Mouse (Mus musculus) monocyte, adult 5-6 weeks (primary cell): ENCODE results near the gene Hoxd9. TPM values are rescaled to one million over a fixed set of nuclear protein-coding genes. Genes with fewer than 3 reads are reported as not detected.
A peak's percentile ranks its signal among the peaks of the same experiment; 100 is the strongest.

Experiments used
- ATAC-seq: fragments of 153-309, 156-312 bp; replicated peaks from 2 replicates; pipeline ENCODE4 v1.8.0; 2017; ENCODE audit warnings: mild to moderate bottlenecking; ENCODE audit not compliant: low TSS enrichment, insufficient number of reproducible peaks, severe bottlenecking, poor library complexity, low FRiP score
- total RNA-seq: library from RNA; stranded (forward); fragments of 200-1000, 200-491, 200-594 nt; gene quantifications from 3 replicates; pipeline ENCODE4 v1.2.3, GENCODE M21; 2017

Gene Hoxd9
- total RNA-seq, 1 experiment from 2014 or later = not detected

DNA sequence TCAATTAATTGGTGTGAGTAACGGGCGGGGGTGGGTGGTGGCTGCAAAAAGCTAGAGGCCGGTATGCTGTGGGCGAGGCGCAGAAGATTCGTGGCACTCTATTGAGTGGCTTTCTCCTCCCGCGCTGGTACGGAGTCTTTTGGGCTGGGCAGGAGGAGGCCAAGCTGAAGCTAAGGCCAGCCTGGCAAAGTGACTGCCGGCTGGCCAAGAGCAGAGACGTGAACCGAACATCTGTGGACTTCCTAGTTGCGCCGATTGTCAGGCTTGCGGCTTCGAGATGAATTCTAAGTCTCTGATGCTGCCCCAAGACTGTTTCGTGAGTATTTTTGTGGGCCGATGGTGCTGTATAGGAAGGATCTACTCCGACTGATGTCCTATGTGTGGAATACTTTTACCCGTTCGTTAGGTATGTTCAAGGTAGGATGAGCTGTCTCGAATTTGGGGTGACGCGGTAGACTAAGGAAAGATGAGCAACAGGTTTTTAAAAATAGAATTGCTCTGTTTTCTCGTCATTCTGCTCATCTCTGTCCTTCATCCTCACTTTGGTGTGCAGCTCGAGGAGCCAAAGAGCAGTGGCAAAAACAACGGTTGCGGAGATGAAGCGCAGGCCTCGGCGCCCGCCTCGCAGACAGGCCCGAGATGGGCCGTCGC lies 30.2 kb upstream of the Hoxd9 start:
- no peak for ATAC-seq

- ATAC-seq = no peak
These were observed 29.6 kb upstream of the Hoxd9 start, which contains the start of gene Hoxd13 for GRCm38 (mm10) chr2:74667842-74668357. Gene Hoxd13 (plus strand): TSS chr2:74668310.

GRCm38 (mm10) chr2:74668370-74669229 lies 28.9 kb upstream of the Hoxd9 start:
- no peak for ATAC-seq

- ATAC-seq = no peak
These were observed 28.3 kb upstream of the Hoxd9 start for GRCm38 (mm10) chr2:74669230-74669578.

DNA sequence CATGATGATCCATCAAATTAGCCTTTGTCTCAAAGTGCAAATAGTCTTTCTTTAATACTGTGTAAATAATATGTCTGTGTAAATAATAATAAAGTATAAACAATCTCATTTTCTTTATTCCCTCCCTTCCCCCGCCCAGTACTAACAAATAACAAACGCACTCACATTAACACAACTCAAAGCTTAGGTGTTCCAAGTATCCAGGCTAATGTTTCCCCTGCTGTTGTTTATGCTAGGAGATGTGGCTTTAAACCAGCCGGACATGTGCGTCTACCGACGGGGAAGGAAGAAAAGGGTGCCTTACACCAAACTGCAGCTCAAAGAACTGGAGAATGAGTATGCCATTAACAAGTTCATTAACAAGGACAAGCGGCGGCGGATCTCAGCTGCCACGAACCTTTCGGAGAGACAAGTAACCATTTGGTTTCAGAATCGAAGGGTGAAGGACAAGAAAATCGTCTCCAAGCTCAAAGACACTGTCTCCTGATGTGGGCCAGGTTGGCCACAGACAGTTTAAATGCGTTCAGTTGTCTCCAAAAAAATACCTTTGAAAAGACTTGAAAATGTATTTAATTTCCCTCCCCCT lies 27.8 kb upstream of the Hoxd9 start:
- no peak for ATAC-seq

DNA sequence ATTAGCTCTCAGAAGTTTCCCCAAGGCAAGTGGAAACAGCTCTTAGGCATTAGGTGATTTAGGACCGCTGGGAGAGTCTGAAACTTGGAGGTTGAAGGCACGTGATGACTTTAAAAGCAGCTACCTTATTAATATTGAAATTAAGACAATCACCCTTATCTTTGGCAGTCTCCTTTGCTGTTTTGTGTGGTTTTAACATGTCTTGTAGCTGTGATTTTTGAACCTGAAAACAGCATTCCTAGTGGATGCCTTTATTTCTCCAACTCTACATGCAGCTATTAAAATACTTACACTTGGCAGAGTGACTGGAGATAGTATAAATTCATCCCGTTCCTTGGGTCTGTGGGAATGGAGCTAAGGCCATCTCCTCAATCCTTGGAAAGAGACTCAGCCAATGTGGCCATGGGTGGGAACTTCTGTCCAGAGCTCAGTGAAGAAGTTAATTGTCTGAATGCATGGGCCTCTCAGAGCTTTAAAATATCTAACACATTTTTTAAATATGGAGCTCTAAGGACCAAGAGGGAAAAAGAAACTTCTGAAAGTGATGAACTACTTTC lies 26.8 kb upstream of the Hoxd9 start:
- no peak for ATAC-seq

GRCm38 (mm10) chr2:74671847-74672246 lies 25.7 kb upstream of the Hoxd9 start:
- no peak for ATAC-seq

DNA sequence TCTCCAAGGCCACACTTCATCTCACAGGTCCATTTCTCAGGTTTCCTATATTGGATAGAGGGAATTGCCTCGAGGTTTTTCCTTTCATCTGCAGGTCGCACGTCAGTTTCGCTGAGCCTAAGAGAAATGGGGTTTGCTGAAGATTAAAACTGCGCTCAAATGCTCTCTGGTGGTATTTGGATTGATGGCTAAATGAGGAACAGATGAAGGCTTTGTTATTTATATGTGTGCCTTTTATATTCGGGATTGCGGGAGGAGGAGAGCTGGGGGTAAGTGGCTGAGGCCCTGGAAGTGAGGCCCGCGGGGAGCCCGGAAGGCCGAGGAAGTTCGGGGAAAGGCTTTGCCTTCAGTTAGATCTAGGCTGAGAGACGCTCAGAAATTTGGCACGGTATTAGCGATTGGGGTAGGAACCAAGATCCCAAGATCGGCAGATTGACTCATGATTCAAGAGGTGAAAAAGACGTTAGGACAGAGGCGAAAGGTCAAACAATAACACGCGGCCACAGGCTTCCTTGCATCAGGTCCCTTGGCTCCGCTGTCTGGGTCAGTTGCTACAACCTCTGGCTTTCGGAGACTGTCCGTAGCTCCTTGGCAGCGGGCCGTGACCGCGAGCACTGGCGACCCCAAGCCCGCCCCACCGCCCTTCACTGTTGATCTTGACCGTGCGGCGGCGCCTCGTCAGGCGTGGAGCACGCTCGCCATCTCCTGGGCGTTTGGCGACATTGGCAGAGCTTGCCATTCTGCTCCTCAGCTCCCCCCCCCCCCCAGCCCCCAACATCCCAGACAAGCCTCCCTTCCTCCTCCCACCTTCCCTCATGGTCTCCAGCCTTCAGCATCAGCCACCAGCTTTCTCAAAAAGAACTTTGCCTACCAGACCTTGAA lies 24.8 kb upstream of the Hoxd9 start:
- ATAC-seq = peak; percentile 54

DNA sequence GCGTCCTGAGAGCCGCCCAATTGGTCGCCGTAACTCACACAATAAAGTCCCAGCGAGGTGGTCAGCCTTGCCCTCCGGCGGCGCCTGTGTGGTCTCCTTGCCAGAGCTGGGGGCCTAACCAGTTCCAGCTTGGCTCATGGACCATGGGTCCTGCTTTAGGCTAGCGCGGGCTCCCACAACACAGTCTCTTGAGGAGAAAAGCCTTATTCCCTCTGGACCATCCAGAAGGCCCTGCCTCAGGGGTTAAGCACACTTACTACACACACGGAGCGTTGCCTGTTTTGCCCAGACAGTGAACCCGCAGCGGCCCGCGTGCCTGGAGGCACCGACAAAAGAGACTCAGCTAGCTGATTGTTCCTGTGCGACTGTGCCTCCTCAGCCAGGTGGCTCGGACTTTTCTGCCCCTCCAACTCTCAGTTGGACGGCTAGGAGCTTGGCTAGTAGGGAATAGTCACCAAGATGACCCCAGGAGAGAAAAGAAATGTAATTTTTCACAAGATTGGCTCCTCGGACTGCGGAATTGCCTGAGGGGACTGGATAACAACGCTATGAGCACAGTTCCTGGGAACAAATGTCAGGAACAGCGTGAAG lies 23.6 kb upstream of the Hoxd9 start:
- ATAC-seq = no peak

DNA sequence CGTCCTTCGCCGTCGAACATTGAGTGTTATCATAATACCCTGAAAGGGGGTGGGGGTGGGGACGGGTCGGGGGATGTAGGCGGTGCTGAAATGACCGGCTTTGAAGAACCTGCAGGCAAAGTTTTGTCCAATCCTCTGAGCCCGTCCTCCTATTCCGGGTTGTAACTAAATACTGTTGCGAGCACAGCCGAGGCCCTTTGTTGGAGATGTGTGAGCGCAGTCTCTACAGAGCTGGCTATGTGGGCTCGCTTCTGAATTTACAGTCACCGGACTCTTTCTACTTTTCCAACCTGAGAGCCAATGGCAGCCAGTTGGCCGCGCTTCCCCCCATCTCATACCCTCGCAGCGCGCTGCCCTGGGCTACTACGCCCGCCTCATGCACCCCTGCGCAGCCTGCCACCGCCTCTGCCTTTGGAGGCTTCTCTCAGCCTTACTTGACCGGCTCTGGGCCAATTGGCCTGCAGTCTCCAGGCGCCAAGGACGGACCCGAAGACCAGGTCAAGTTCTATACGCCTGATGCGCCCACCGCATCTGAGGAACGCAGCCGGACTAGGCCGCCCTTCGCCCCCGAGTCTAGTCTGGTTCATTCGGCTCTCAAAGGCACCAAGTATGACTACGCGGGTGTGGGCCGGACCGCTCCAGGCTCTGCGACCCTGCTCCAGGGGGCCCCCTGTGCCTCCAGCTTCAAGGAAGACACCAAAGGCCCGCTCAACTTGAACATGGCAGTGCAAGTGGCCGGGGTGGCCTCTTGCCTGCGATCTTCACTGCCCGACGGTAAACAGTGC lies 22.5 kb upstream of the Hoxd9 start, which contains the start of gene Hoxd12:
Gene Hoxd12 (plus strand): TSS at position 133 of the 785 bp plus-strand sequence.
- ATAC-seq = no peak

GRCm38 (mm10) chr2:74675666-74676282 lies 21.8 kb upstream of the Hoxd9 start:
- no peak for ATAC-seq

DNA sequence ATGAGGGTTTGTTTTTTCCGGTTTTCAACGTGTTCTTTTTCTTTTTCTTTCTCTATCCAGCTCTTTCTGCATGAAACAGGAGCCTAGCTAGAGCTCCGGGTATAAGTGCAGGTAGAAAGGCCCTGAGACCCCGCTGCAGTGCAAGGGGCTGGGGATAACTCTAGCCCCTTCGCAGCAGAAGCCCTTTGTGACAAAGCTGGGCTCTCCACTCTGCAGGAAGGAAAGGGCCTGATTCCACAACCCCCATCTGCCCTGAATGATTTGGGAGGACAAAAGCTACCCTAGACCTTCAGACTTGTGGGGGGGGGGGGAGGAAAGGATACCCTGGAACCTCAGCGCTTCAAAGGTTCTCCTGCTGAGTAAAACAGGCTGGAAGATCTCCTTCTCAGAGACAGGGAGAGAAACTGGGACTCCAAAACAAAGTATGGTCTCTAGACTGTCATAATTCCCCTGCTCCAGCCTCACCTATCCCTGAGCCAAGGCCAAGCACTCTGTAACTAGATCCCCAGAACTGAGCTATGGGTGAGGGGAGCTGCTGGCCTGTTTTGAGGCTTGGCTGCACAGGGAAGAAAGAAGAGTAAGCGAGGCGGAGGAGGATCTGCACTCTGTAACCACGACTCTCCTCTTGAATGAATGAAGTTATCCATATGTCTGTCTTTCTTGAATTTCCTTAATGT lies 21.0 kb upstream of the Hoxd9 start:
- no peak for ATAC-seq

DNA sequence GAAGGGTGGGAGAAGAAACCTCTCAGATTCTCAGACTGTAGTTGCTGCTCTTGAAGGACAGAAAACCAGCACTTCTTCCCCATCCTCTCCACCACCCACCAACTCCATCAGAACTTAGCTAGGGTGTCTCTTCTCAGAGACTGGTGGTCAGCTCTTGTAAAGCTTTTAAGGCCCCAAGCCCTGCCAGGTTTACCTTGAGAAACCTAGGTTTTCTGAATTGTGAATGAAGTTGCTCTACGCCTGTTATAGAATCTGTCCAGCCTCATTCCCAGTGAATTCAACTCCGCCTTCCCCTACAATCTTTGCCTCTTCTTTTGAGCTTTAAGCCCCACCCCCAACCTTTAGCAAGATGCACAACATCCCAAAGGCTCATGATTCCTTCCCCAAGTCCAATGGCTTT lies 20.4 kb upstream of the Hoxd9 start:
- no peak for ATAC-seq

DNA sequence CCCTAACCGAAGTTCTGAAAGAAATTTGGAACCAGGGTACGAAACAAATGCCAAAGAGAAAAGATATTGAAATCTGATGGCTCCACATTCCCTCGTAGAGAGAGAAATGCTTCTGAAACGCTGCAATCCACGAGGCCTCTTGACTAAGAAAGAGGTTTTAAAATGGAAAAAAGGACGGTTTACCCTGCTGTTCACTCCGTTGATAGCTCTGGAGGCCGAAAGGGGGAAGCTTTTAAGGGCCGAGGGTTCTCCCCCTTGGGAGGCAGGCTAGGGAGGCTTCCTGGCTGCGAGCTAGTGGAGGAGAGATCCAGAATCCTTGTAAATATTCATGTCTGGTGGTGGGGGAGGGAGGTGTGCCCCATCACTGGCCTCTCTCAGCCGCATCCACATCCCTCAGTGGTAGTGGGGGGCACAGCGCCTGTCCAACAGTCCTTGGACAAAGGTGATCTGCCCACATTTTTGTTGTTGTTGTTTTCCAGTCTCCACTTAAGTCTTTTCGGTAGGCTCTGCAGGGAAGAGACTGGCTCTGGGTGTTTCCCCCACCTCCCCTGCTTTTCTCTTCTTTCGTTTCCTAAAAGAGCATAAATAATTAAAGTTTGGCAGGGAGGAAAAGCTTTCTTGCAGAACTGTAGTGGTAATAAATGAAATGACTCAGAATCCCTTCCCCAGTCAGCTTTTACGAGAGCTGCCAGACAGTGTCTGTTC lies 18.5 kb upstream of the Hoxd9 start, which contains the start of gene Hoxd11:
Gene Hoxd11 (plus strand): TSS at position 667 of the 705 bp plus-strand sequence.
- ATAC-seq = no peak

DNA sequence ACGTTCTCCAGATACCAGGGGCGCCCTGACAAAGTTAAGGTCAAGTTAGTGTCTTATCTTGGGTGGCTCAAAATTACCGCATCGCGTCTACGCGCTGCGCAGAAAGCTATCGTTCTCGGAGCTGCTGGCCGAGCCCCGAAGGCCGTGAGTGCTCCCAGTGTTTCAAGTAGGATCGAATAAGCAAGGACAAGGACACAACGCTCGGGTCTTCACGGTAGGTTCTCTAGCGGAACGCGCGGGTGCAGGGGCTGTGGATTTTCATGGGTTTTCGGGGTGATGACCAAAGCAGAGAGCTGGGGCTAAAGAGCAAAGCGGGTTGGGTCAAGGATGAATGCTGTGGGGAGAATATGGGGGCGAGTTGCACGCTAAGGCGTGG lies 17.9 kb upstream of the Hoxd9 start:
- ATAC-seq = no peak

DNA sequence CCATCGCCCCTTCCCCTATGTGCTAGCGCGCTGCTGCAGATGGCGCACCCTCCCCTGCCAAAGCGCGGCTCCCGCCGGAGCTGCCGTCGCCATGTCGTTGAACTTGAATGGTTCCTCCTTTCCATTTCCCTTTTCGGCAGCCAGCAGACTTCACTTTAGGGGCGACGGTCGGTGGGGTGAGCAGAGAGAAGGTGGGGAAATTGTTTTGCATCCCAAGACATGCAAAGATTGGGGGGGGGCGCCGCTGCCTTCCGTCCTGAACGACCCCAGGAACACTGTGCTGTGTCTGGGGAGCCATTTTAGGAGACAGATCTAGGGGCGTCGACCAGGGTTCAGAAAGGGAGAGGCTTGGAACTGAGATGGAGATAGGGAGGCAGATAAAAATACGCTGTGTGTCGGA lies 17.5 kb upstream of the Hoxd9 start:
- no peak for ATAC-seq
